Mouse (Mus musculus) liver, embryonic 16.5 days (tissue): ENCODE measurements around the gene F2r. TPM values are rescaled to one million over a fixed set of nuclear protein-coding genes. Genes with fewer than 3 reads are reported as not detected.

Source experiments
- ATAC-seq: fragments of 200-750 bp; cut with Nextera tagmentation; 2 replicates; pipeline ENCODE4 v1.8.0; 2017; ENCODE audit warnings: low read depth, mild to moderate bottlenecking, moderate number of reproducible peaks, moderate library complexity
- H3K27ac ChIP-seq: fragments of 300-500 bp; sonication (generic); 2 replicates; pipeline ENCODE4 v1.5.1; 2014; ENCODE audit warnings: mild to moderate bottlenecking, low read length
- H3K27me3 ChIP-seq: fragments of 300-500 bp; sonication (generic); 2 replicates; pipeline ENCODE4 v1.6.1; 2014; ENCODE audit warnings: low read depth, low read length, mixed read lengths; ENCODE audit not compliant: control insufficient read depth, insufficient read depth
- H3K36me3 ChIP-seq: fragments of 300-500 bp; sonication (generic); 2 replicates; pipeline ENCODE4 v1.6.1; 2014; ENCODE audit warnings: mild to moderate bottlenecking; ENCODE audit not compliant: control insufficient read depth, insufficient read depth
- H3K4me1 ChIP-seq: fragments of 300-500 bp; sonication (generic); 2 replicates; pipeline ENCODE4 v1.6.1; 2014; ENCODE audit warnings: low read depth, low read length, mixed read lengths; ENCODE audit not compliant: control insufficient read depth
- H3K4me2 ChIP-seq: fragments of 300-500 bp; sonication (generic); 2 replicates; pipeline ENCODE4 v1.6.1; 2014; ENCODE audit warnings: low read depth, low read length, mixed read lengths
- H3K4me3 ChIP-seq: fragments of 300-500 bp; sonication (generic); 2 replicates; pipeline ENCODE4 v1.5.1; 2014; ENCODE audit warnings: low read depth, mild to moderate bottlenecking, low read length
- H3K9ac ChIP-seq: fragments of 300-500 bp; sonication (generic); 2 replicates; pipeline ENCODE4 v1.6.1; 2014; ENCODE audit warnings: low read depth, low read length
- H3K9me3 ChIP-seq: fragments of 300-500 bp; sonication (generic); replicated peaks from 2 replicates; pipeline ENCODE4 v1.6.1; 2016; ENCODE audit warnings: low read length; ENCODE audit not compliant: control insufficient read depth
- WGBS: fragments of 180-500 bp; shearing (Covaris S2); extraction: QIAGEN DNeasy Blood & Tissue Kit; methylation state at CpG from one replicate; pipeline ENCODE4 v1.1.7; 2014; ENCODE audit not compliant: insufficient replicate concordance; 5-methylcytosine and 5-hydroxymethylcytosine counted together
- polyA plus RNA-seq: library from polyadenylated mRNA; unstranded; fragments of >200 nt; fragmentation: Nextera tagmentation; extraction: Ambion mirVana; gene quantifications from 2 replicates; pipeline ENCODE4 v1.2.1, GENCODE M21; 2015

Gene F2r
- polyA plus RNA-seq, 1 experiment from 2014 or later, result 37.5 TPM

DNA sequence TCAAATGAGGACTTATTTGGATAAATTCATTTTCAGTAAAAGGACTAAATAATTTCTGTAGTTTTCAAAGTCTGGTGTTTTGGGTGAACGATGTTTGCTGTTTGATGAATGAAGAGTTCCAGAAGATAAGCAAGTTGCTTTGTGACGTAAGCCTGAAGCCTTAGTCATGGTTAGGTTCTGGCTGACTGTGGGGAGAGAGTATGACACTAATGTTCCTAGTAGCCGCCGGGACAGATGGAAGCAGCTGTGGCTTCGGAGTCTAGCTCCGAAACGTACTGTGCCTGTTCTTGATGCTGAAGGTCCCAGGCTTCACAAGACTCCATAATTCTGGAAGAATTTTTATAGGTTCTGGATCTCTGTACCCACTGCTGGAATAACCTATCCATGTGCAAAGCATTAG lies 22.9 kb downstream of the F2r start:
- no peak for ATAC-seq

DNA sequence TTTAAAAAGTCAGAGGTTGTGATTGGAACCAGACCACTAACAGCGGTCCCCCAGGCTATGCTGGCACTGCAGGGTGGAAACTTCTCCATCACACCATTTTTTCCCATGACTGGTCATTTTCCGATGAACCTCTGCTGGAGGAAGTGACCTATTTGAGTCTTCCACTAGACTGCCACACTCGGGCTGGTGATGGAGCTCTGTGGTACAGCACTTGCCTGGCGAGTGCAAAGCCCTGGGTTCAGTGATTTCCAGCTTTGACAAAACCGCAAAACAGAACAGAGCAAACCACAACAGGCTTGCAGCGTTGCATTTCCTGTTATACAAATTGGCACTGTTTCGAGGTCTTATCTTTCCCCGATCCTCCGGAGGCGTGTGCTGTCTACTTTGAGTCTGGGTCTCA lies 25.4 kb downstream of the F2r start:
- no peaks in the 10 kb centered on the region for H3K9me3 ChIP-seq
- no peak overlapping the region for H3K4me2 ChIP-seq
- 17% methylated on average over 10 of the region's 10 CpGs for WGBS
- peaks cover 4% of the 10 kb centered on the region; the same call in 1 of the 2 replicates for H3K27me3 ChIP-seq
- no peak overlapping the region for H3K27ac ChIP-seq
- H3K4me1 ChIP-seq, result no peaks in the 10 kb centered on the region
- H3K36me3 ChIP-seq, result no peaks in the 10 kb centered on the region
- no peak overlapping the region for H3K9ac ChIP-seq
- no peak overlapping the region for H3K4me3 ChIP-seq
- ATAC-seq, result no peak

More for the DNA sequence above, 22.9 kb downstream of the F2r start:
- WGBS, result 64% methylated on average over 7 of the region's 7 CpGs
- Histone ChIP-seq H3K4me2 (no peak overlapping the region), H3K36me3 (no peaks in the 10 kb centered on the region; the same call in 1 of the 2 replicates), H3K9me3 (no peaks in the 10 kb centered on the region), H3K9ac (no peak overlapping the region), H3K4me1 (no peaks in the 10 kb centered on the region; the same call in 1 of the 2 replicates), H3K27me3 (no peaks in the 10 kb centered on the region), H3K27ac (no peak overlapping the region), H3K4me3 (no peak overlapping the region)

DNA sequence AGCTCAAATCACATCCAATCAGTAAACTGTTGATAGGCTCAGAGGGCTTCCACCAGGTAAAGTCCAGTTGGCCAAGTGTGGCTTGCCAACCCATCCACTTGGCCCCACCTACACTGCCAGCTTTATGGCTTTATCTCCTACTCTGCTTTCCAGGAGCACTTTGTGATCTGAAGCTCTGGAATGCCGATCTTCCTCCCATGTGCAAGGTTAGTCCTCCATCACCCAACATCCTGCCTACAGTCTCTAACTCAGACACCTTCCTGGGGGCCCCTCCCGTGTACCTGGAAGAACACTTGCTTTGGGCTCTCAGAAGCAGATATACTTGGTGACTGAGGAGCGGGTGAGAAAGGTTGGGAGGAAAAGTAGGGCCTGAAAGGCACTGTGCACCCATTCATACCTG lies 26.7 kb downstream of the F2r start:
- no peak overlapping the region for H3K27ac ChIP-seq
- H3K4me1 ChIP-seq, result no peaks in the 10 kb centered on the region
- H3K4me3 ChIP-seq, result no peak overlapping the region
- H3K9me3 ChIP-seq, result no peaks in the 10 kb centered on the region
- WGBS, result 66% methylated on average over 3 of the region's 3 CpGs
- no peak for ATAC-seq
- no peak overlapping the region for H3K9ac ChIP-seq
- no peak overlapping the region for H3K4me2 ChIP-seq
- H3K27me3 ChIP-seq, result peaks cover 4% of the 10 kb centered on the region; the same call in 1 of the 2 replicates
- no peaks in the 10 kb centered on the region for H3K36me3 ChIP-seq

DNA sequence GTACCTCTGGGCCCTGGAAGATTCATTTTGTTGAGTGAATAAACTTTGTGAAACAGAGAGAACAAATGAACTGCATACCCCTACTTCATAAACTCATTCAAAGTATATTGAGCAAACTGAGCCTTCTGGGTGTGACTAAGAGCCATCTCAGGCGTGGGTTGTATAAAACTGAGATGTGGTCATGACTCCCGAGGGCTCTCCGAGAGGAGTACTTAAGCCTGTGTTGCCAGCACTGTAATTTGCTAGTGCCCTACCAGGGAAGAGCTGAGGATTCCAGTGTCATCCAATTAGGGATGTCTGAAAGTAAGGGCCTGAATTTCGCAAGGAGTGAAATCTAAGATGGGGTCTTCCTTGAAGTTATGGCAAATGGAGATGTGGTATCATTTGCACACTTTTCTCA lies 30.7 kb downstream of the F2r start:
- no peak overlapping the region for H3K4me2 ChIP-seq
- H3K4me1 ChIP-seq, result no peaks in the 10 kb centered on the region
- no peaks in the 10 kb centered on the region for H3K36me3 ChIP-seq
- no peak overlapping the region for H3K27ac ChIP-seq
- H3K4me3 ChIP-seq, result no peak overlapping the region
- H3K9me3 ChIP-seq, result no peaks in the 10 kb centered on the region
- H3K27me3 ChIP-seq, result peaks cover 9% of the 10 kb centered on the region
- H3K9ac ChIP-seq, result no peak overlapping the region
- WGBS, result 65% methylated on average over 4 of the region's 4 CpGs
- ATAC-seq, result no peak

- H3K9ac ChIP-seq, result no peak overlapping the region
- H3K4me3 ChIP-seq, result no peak overlapping the region
- no peaks in the 10 kb centered on the region for H3K4me1 ChIP-seq
- H3K27me3 ChIP-seq, result peaks cover 9% of the 10 kb centered on the region
- whole genome bisulfite sequencing, result 59% methylated on average over 5 of the region's 5 CpGs
- H3K36me3 ChIP-seq, result no peaks in the 10 kb centered on the region
- H3K27ac ChIP-seq, result no peak overlapping the region
- no peak overlapping the region for H3K4me2 ChIP-seq
- ATAC-seq, result no peak
- H3K9me3 ChIP-seq, result no peaks in the 10 kb centered on the region
Observed at GRCm38 (mm10) chr13:95584898-95585297, 33.4 kb downstream of the F2r start.

DNA sequence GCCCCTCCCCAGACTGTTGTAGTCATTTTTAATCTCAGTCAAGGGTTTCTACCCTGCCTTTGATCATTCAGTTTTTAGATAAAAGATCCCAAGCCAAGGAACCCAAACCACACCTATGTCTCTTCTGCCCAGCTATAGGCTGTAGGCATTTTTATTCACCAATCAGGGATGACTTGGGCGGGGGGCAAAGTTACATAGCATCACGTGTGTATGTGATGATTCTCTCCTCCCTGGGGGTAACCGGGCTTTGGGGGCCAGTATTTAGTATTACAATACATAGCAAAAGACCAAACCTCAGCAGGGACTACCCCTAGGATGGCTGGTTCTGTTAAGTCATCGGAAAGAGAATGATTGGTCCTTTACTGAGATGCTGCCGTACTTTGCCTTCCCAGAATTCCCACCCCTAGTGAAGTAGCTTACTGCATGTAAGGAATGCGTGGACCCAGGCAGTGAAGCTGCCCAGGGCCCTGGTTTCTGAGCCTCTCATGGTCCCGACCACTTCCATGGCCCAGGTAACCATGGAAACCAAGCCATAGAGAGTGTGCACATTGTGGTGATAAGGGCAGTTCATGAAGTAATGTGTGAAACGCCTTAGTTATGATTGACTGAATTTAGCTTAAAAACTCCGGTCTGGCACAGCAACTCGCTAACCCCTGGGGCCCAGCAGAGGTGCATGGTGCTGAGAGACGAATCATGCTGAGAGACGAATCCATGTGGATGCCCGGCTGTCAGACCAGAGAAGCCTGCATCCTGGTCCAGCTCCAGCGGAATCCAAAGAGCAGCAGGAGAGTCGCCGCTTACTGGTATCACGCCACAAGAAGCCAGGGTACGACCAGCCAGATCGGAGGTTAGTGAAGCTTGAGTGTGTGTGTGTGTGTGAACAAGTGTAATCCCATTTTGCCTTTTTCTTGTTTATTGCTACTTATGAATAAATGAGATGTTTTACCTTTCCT lies 34.8 kb downstream of the F2r start:
- 61% methylated on average over 19 of the region's 19 CpGs for WGBS
- Histone ChIP-seq H3K27me3 (peaks cover 5% of the 10 kb centered on the region), H3K4me1 (no peaks in the 10 kb centered on the region), H3K4me2 (no peak overlapping the region), H3K9me3 (no peaks in the 10 kb centered on the region), H3K4me3 (no peak overlapping the region), H3K36me3 (no peaks in the 10 kb centered on the region), H3K9ac (no peak overlapping the region), H3K27ac (no peak overlapping the region)
- ATAC-seq, result no peak

- no peaks in the 10 kb centered on the region for H3K4me1 ChIP-seq
- no peak for ATAC-seq
- H3K9ac ChIP-seq, result no peak overlapping the region
- H3K9me3 ChIP-seq, result no peaks in the 10 kb centered on the region
- no peaks in the 10 kb centered on the region for H3K36me3 ChIP-seq
- H3K4me2 ChIP-seq, result no peak overlapping the region
- WGBS, result 48% methylated on average over 1 of the region's 1 CpGs
- no peak overlapping the region for H3K4me3 ChIP-seq
- H3K27me3 ChIP-seq, result peaks cover 5% of the 10 kb centered on the region
- H3K27ac ChIP-seq, result no peak overlapping the region
Observed at GRCm38 (mm10) chr13:95581850-95582249, 36.4 kb downstream of the F2r start.

DNA sequence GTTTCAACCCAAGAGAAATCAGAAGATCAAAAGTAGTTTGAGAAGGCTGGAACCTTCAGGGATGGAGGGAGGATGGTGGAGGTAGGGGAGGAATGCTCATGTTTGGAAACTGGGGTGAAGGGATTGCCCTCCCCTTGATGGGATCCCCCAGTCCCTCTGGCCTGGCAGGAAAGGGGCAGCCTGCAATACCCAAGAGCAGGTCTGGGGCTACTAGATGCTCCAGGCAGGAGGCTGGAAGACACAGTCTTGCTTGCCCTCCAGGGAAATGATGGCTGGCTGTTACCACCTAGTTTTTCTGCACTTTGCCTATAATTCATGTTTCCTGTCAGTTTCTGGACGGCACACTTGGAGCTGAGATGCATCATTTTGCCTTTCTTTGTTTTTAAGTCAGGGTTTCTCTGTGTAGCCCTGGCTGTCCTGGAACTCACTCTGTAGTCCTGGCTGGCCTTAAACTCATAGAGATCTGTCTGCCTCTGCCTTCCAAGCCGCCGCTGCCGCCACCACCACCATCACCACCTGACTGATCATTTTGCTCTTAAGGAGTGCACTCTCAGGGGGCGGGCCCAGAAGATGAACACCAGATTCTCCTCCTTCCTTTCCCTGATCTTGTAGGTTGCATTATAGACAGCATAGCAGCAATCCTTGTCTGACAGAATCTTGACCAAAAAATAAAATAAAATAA lies 40.1 kb downstream of the F2r start:
- H3K9ac ChIP-seq, result no peak overlapping the region
- H3K9me3 ChIP-seq, result no peaks in the 10 kb centered on the region
- no peaks in the 10 kb centered on the region for H3K27me3 ChIP-seq
- no peaks in the 10 kb centered on the region for H3K4me1 ChIP-seq
- 70% methylated on average over 5 of the region's 5 CpGs for WGBS
- ATAC-seq, result no peak
- no peak overlapping the region for H3K27ac ChIP-seq
- H3K4me3 ChIP-seq, result no peak overlapping the region
- H3K4me2 ChIP-seq, result no peak overlapping the region
- H3K36me3 ChIP-seq, result no peaks in the 10 kb centered on the region

GRCm38 (mm10) chr13:95570877-95571276 lies 47.4 kb downstream of the F2r start:
- Histone ChIP-seq H3K27me3 (no peaks in the 10 kb centered on the region), H3K27ac (no peak overlapping the region), H3K4me1 (peaks cover 4% of the 10 kb centered on the region; the same call in 1 of the 2 replicates), H3K4me3 (no peak overlapping the region), H3K9me3 (no peaks in the 10 kb centered on the region; the same call in 1 of the 2 replicates), H3K9ac (no peak overlapping the region), H3K36me3 (no peaks in the 10 kb centered on the region), H3K4me2 (no peak overlapping the region)
- no peak for ATAC-seq
- 80% methylated on average over 4 of the region's 4 CpGs for WGBS
